Mouse (Mus musculus) forebrain, postnatal 0 days (tissue): Measurements from ENCODE around the gene Wnt7a. TPM values are rescaled to one million over a fixed set of nuclear protein-coding genes. Genes with fewer than 3 reads are reported as not detected.

Experiments
- ATAC-seq: fragments of 200-750 bp; cut with Nextera tagmentation; 2 replicates; pipeline ENCODE4 v1.8.0; 2017; ENCODE audit warnings: mild to moderate bottlenecking, moderate library complexity
- DNase-seq: peaks from one replicate; pipeline ENCODE4 v3.0.0-alpha.2; 2015
- H3K27ac ChIP-seq: fragments of 300-500 bp; sonication (generic); 2 replicates; pipeline ENCODE4 v1.5.1; 2014; ENCODE audit warnings: low read depth, mild to moderate bottlenecking, antibody characterized with exemption, low read length, moderate library complexity, mixed read lengths
- H3K27me3 ChIP-seq: fragments of 300-500 bp; sonication (generic); 2 replicates; pipeline ENCODE4 v1.6.1; 2014; ENCODE audit warnings: mild to moderate bottlenecking, low read length, mixed read lengths; ENCODE audit not compliant: insufficient read depth
- H3K36me3 ChIP-seq: fragments of 300-500 bp; sonication (generic); 2 replicates; pipeline ENCODE4 v1.6.1; 2014; ENCODE audit warnings: mild to moderate bottlenecking, moderate library complexity; ENCODE audit not compliant: insufficient read depth
- H3K4me1 ChIP-seq: fragments of 300-500 bp; sonication (generic); 2 replicates; pipeline ENCODE4 v1.6.1; 2014; ENCODE audit warnings: antibody characterized with exemption; ENCODE audit not compliant: insufficient read depth
- H3K4me2 ChIP-seq: fragments of 300-500 bp; sonication (generic); 2 replicates; pipeline ENCODE4 v1.6.1; 2014; ENCODE audit warnings: low read depth, mild to moderate bottlenecking, moderate library complexity
- H3K4me3 ChIP-seq: fragments of 300-500 bp; sonication (generic); 2 replicates; pipeline ENCODE4 v1.5.1; 2014; ENCODE audit warnings: low read depth, low read length, mixed read lengths
- H3K9ac ChIP-seq: fragments of 300-500 bp; sonication (generic); 2 replicates; pipeline ENCODE4 v1.6.1; 2014; ENCODE audit warnings: mild to moderate bottlenecking
- H3K9me3 ChIP-seq: fragments of 300-500 bp; sonication (generic); 2 replicates; pipeline ENCODE4 v1.6.1; 2016; ENCODE audit warnings: low read length
- CTCF ChIP-seq: sonication (generic); IDR thresholded peaks from 2 replicates; pipeline ENCODE4 v1.5.1; 2016; ENCODE audit warnings: antibody characterized with exemption, control low read depth, low read depth
- WGBS: fragments of 180-500 bp; shearing (Covaris S2); extraction: QIAGEN DNeasy Blood & Tissue Kit; methylation state at CpG from one replicate; pipeline ENCODE4 v1.1.7; 2014; 5-methylcytosine and 5-hydroxymethylcytosine counted together
- polyA plus RNA-seq: library from polyadenylated mRNA; unstranded; fragments of >200 nt; fragmentation: Nextera tagmentation; extraction: Ambion mirVana; gene quantifications from 2 replicates; pipeline ENCODE4 v1.2.1, GENCODE M21; 2015
- total RNA-seq: library from RNA; depleted of rRNA; stranded (reverse); fragments of >200 nt; gene quantifications from 2 replicates; pipeline ENCODE4 v1.2.3, GENCODE M21; 2014

The Wnt7a gene
- total and polyA plus RNA-seq, 2 experiments from 2014 or later: 14.1 to 20.5 TPM

GRCm38 (mm10) chr6:91389141-91389540 lies 22.0 kb downstream of the Wnt7a start:
- H3K36me3 ChIP-seq: peaks cover 26% of the 10 kb centered on the region
- 82% methylated on average over 4 of the region's 4 CpGs for WGBS
- DNase-seq: no peak

GRCm38 (mm10) chr6:91384415-91384814 lies 26.7 kb downstream of the Wnt7a start:
- Histone ChIP-seq H3K9me3 (no peaks in the 10 kb centered on the region), H3K4me1 (no peaks in the 10 kb centered on the region), H3K27ac (no peak overlapping the region), H3K4me3 (no peak overlapping the region), H3K36me3 (peaks cover 4% of the 10 kb centered on the region; the same call in 1 of the 2 replicates), H3K9ac (no peak overlapping the region), H3K27me3 (no peaks in the 10 kb centered on the region), H3K4me2 (no peak overlapping the region)
- peak; percentile 61 for ATAC-seq
- TF ChIP-seq CTCF: no peak
- WGBS: 56% methylated on average over 2 of the region's 2 CpGs
- DNase-seq: no peak

More at GRCm38 (mm10) chr6:91389141-91389540, 22.0 kb downstream of the Wnt7a start:
- Histone ChIP-seq H3K27me3 (no peaks in the 10 kb centered on the region), H3K4me3 (no peak overlapping the region), H3K9ac (no peak overlapping the region), H3K4me2 (no peak overlapping the region), H3K9me3 (no peaks in the 10 kb centered on the region), H3K4me1 (no peaks in the 10 kb centered on the region), H3K27ac (no peak overlapping the region)
- TF ChIP-seq CTCF: no peak
- ATAC-seq: no peak

GRCm38 (mm10) chr6:91383871-91384270 lies 27.3 kb downstream of the Wnt7a start:
- Histone ChIP-seq H3K4me3 (no peak overlapping the region), H3K36me3 (peaks cover 4% of the 10 kb centered on the region; the same call in 1 of the 2 replicates), H3K9me3 (no peaks in the 10 kb centered on the region), H3K27me3 (no peaks in the 10 kb centered on the region), H3K9ac (no peak overlapping the region), H3K27ac (no peak overlapping the region), H3K4me2 (no peak overlapping the region), H3K4me1 (no peaks in the 10 kb centered on the region)
- DNase-seq (no peak), ATAC-seq (no peak)
- WGBS: 40% methylated on average over 2 of the region's 2 CpGs
- no peak for TF ChIP-seq CTCF

GRCm38 (mm10) chr6:91383303-91383702 lies 27.9 kb downstream of the Wnt7a start:
- no peak for TF ChIP-seq CTCF
- no peak overlapping the region for H3K4me2 ChIP-seq
- no peak overlapping the region for H3K9ac ChIP-seq
- no peak overlapping the region for H3K4me3 ChIP-seq
- no peak for ATAC-seq
- H3K4me1 ChIP-seq: no peaks in the 10 kb centered on the region
- 67% methylated on average over 1 of the region's 1 CpGs for WGBS
- H3K27ac ChIP-seq: no peak overlapping the region
- H3K27me3 ChIP-seq: no peaks in the 10 kb centered on the region
- peaks cover 4% of the 10 kb centered on the region; the same call in 1 of the 2 replicates for H3K36me3 ChIP-seq
- H3K9me3 ChIP-seq: no peaks in the 10 kb centered on the region
- no peak for DNase-seq

GRCm38 (mm10) chr6:91379871-91380270 lies 31.3 kb downstream of the Wnt7a start:
- H3K9ac ChIP-seq: no peak overlapping the region
- no peaks in the 10 kb centered on the region for H3K36me3 ChIP-seq
- H3K9me3 ChIP-seq: no peaks in the 10 kb centered on the region
- peak overlapping the region; percentile 0; the same call in 1 of the 2 replicates for H3K27ac ChIP-seq
- DNase-seq (no peak), ATAC-seq (no peak)
- TF ChIP-seq CTCF: no peak
- no peak overlapping the region for H3K4me3 ChIP-seq
- no peaks in the 10 kb centered on the region for H3K4me1 ChIP-seq
- no peaks in the 10 kb centered on the region for H3K27me3 ChIP-seq
- H3K4me2 ChIP-seq: no peak overlapping the region
- WGBS: 34% methylated on average over 4 of the region's 4 CpGs

GRCm38 (mm10) chr6:91379266-91379665 lies 31.9 kb downstream of the Wnt7a start:
- 29% methylated on average over 3 of the region's 3 CpGs for WGBS
- ATAC-seq (peak; percentile 53), DNase-seq (peak; percentile 41)
- H3K4me1 ChIP-seq: no peaks in the 10 kb centered on the region
- no peak overlapping the region for H3K4me2 ChIP-seq
- H3K9me3 ChIP-seq: no peaks in the 10 kb centered on the region
- no peaks in the 10 kb centered on the region for H3K36me3 ChIP-seq
- H3K27ac ChIP-seq: no peak overlapping the region; the same call in 1 of the 2 replicates
- no peak overlapping the region for H3K4me3 ChIP-seq
- no peak overlapping the region for H3K9ac ChIP-seq
- no peak for TF ChIP-seq CTCF
- H3K27me3 ChIP-seq: no peaks in the 10 kb centered on the region

GRCm38 (mm10) chr6:91372977-91373376 lies 38.2 kb downstream of the Wnt7a start:
- Histone ChIP-seq H3K27ac (no peak overlapping the region), H3K36me3 (no peaks in the 10 kb centered on the region), H3K4me3 (no peak overlapping the region), H3K9me3 (no peaks in the 10 kb centered on the region), H3K4me1 (no peaks in the 10 kb centered on the region), H3K4me2 (no peak overlapping the region), H3K27me3 (no peaks in the 10 kb centered on the region), H3K9ac (no peak overlapping the region)
- ATAC-seq (no peak), DNase-seq (no peak)
- no peak for TF ChIP-seq CTCF
